Mouse (Mus musculus): ENCODE results near the gene Bdkrb1. TPM values are rescaled to one million over a fixed set of nuclear protein-coding genes. Genes with fewer than 3 reads are reported as not detected.

The Bdkrb1 gene
- total and polyA plus RNA-seq, 3 experiments, result not detected

DNA sequence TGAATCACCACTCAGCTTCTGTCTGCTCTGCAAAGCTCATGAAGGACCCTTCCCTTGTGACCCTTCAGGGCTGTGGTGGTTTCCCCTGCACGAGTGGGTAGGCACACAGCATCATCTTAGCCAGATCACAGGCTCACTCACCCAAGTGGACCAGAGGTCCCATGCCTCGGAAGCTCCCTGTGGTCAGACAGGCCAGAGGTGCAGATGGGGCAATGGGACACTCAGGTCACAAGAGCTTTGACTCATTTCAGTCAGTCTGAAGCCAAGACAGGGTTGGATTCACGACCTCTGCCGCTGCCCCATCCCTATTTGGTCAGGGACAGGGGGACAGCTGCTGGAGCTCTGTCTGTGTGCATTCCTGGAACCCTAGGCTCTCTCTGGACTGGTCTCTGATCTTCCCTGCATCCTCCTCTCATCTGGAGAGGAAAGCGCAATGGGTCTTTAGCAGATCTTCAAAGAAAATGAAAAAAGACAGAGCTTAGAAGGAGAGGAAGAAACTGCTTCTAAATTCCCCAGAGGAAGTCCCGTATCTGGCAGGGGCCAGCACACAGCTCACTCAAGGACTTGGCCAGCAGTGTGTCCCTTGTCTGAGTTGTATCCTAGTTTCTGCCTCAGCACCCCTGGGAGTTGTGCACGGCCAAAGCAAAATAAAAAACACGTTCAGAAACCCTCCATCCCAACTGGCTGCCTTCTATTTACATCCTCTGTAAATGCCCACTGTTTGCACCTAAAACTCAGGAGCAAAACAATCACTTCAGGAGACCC lies 40.6 kb upstream of the Bdkrb1 start:
- no peaks in the 10 kb centered on the region for H3K4me1 ChIP-seq (ENCODE audit: insufficient read depth, low read depth, low read length)
- peaks cover 40% of the 10 kb centered on the region for H3K9me3 ChIP-seq (replicated peaks)
- no peaks in the 10 kb centered on the region for H3K36me3 ChIP-seq (replicated peaks)
- TF ChIP-seq GATA2 (IDR thresholded peaks at IDR 0.05; ENCODE audit: borderline replicate concordance, low read depth, low read length) (no peak), CTCF (IDR thresholded peaks at IDR 0.05; ENCODE audit: low read depth, low read length) (no peak), GATA1 (IDR thresholded peaks at IDR 0.05; ENCODE audit: borderline replicate concordance, low read length) (no peak), POLR2AphosphoS5 (IDR thresholded peaks at IDR 0.05; ENCODE audit: insufficient replicate concordance, low read depth, low read length) (no peak), TAL1 (conservative IDR thresholded peaks at IDR 0.05; ENCODE audit: low read depth, low read length) (no peak)
- ATAC-seq (ENCODE audit: extremely low read depth, insufficient number of reproducible peaks, low FRiP score, poor library complexity, severe bottlenecking), result no peak
- H3K4me3 ChIP-seq (ENCODE audit: low read depth, low read length), result no peak overlapping the region
- no peaks in the 10 kb centered on the region; the same call in 1 of the 2 replicates for H3K27me3 ChIP-seq (ENCODE audit: insufficient read depth, low read length)
- DNase-seq (ENCODE audit: low spot score), result no peak

DNA sequence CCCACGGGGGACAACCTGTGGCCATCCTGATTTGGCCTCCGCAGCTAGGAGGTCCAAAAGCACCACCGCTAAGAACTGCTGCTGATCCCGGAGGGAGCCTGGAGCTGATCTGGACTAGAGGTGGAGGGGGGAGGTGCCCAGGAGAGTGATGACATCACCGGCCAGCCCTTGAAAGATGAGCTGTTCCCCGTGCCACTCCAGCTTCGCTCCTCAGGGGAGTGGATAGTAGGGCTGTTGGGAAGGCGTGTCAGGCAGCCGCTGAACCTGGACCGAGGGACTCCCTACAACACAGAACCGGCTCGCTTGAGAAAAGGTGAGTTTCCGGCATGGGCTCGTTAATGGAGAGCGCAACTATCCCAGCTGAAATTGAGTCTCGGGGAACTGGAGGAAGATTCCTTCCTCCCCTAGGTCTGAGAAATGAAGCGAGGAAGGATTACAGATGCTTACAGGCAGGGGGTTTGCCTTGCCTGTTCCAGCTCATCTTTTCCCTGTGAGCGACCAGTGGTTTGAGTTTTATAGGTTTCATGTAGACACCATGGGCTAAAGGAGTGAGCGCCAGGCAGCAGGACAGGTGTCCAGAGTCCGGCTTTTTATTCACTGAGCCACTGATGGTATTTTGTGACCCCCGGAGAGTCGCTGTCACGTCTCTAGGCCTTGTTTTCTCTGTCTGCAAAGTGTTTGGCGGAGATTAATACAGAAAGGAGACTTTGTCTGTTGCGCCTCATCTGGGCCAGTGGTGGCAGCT lies 39.8 kb upstream of the Bdkrb1 start, which contains the start of gene Bdkrb2:
Gene Bdkrb2, plus strand, starts transcription at position 291 of the 745 bp plus-strand sequence.
- Histone ChIP-seq H3K27me3 (ENCODE audit: insufficient read depth, low read length) (no peaks in the 10 kb centered on the region; the same call in 1 of the 2 replicates), H3K4me3 (ENCODE audit: low read depth, low read length) (no peak within 1 kb of the TSS), H3K4me1 (ENCODE audit: insufficient read depth, low read depth, low read length) (no peaks in the 10 kb centered on the region), H3K36me3 (replicated peaks) (no peaks in the 10 kb centered on the region), H3K9me3 (replicated peaks) (peaks cover 36% of the 10 kb centered on the region)
- TF ChIP-seq TAL1 (conservative IDR thresholded peaks at IDR 0.05; ENCODE audit: low read depth, low read length), result no peak
- TF ChIP-seq GATA2 (IDR thresholded peaks at IDR 0.05; ENCODE audit: borderline replicate concordance, low read depth, low read length), result no peak
- TF ChIP-seq POLR2AphosphoS5 (IDR thresholded peaks at IDR 0.05; ENCODE audit: insufficient replicate concordance, low read depth, low read length), result no peak
- no peak for TF ChIP-seq GATA1 (IDR thresholded peaks at IDR 0.05; ENCODE audit: borderline replicate concordance, low read length)
- TF ChIP-seq CTCF (IDR thresholded peaks at IDR 0.05; ENCODE audit: low read depth, low read length), result no peak
- DNase-seq (ENCODE audit: low spot score) (no peak), ATAC-seq (ENCODE audit: extremely low read depth, insufficient number of reproducible peaks, low FRiP score, poor library complexity, severe bottlenecking) (no peak)

DNA sequence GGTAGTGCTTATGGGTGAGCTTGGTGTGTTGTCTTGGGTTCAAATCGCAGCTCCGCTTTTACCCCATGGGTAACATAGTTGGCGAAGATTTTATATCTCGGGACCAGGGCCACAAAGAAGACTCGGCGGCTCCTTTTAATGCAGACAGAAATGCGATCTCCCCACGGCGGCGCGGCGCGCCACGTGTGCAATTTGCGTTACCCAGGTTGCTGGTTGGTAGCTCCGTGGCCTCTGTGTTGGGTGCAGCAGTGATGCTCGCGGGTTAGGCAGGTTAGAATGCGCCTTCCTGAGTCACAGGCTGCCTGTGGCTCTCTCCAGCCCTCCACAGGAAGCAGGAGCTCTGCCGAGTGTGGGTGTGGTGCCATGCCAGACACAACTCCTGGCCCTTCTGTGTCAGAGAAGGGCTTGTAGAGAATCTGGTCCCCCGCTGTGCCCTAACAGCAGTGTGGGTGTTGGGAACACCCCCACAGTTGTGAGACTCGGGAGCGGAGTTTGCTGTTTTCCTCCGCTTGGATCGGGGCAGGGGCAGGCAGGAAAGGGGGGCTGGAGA lies 39.1 kb upstream of the Bdkrb1 start:
- Histone ChIP-seq H3K4me1 (ENCODE audit: insufficient read depth, low read depth, low read length) (no peaks in the 10 kb centered on the region), H3K36me3 (replicated peaks) (no peaks in the 10 kb centered on the region), H3K27me3 (ENCODE audit: insufficient read depth, low read length) (no peaks in the 10 kb centered on the region; the same call in 1 of the 2 replicates), H3K9me3 (replicated peaks) (peaks cover 36% of the 10 kb centered on the region), H3K4me3 (ENCODE audit: low read depth, low read length) (no peak overlapping the region)
- TF ChIP-seq TAL1 (conservative IDR thresholded peaks at IDR 0.05; ENCODE audit: low read depth, low read length), result no peak
- TF ChIP-seq POLR2AphosphoS5 (IDR thresholded peaks at IDR 0.05; ENCODE audit: insufficient replicate concordance, low read depth, low read length), result no peak
- no peak for TF ChIP-seq CTCF (IDR thresholded peaks at IDR 0.05; ENCODE audit: low read depth, low read length)
- ATAC-seq (ENCODE audit: extremely low read depth, insufficient number of reproducible peaks, low FRiP score, poor library complexity, severe bottlenecking) (no peak), DNase-seq (ENCODE audit: low spot score) (no peak)

DNA sequence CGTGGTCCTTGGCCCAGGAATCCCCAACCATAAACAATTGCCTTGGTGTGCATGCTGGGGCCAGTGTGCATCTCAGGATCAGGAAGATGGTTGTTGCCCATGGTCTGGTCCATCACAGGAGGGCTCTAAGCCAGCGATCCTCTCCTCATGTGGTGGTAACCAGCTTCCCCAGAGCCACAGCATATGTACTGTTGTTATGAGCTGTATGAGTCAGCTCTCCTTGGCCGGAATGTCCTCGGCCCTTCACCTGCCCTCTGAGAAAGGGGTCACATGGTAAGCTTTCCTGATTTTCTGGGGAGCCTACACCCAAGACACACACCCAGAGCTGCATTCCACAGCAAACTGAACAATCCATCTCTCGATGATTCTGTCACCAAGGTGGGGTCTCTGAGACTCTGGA lies 37.7 kb upstream of the Bdkrb1 start:
- DNase-seq (ENCODE audit: low spot score) (no peak), ATAC-seq (ENCODE audit: extremely low read depth, insufficient number of reproducible peaks, low FRiP score, poor library complexity, severe bottlenecking) (no peak)
- no peak overlapping the region for H3K4me3 ChIP-seq (ENCODE audit: low read depth, low read length)
- no peaks in the 10 kb centered on the region for H3K4me1 ChIP-seq (ENCODE audit: insufficient read depth, low read depth, low read length)
- no peaks in the 10 kb centered on the region for H3K36me3 ChIP-seq (replicated peaks)
- no peak for TF ChIP-seq CTCF (IDR thresholded peaks at IDR 0.05; ENCODE audit: low read depth, low read length)
- no peak for TF ChIP-seq POLR2AphosphoS5 (IDR thresholded peaks at IDR 0.05; ENCODE audit: insufficient replicate concordance, low read depth, low read length)
- TF ChIP-seq GATA1 (IDR thresholded peaks at IDR 0.05; ENCODE audit: borderline replicate concordance, low read length), result no peak
- no peak for TF ChIP-seq TAL1 (conservative IDR thresholded peaks at IDR 0.05; ENCODE audit: low read depth, low read length)
- no peak for TF ChIP-seq GATA2 (IDR thresholded peaks at IDR 0.05; ENCODE audit: borderline replicate concordance, low read depth, low read length)
- peaks cover 36% of the 10 kb centered on the region for H3K9me3 ChIP-seq (replicated peaks)
- no peaks in the 10 kb centered on the region; the same call in 1 of the 2 replicates for H3K27me3 ChIP-seq (ENCODE audit: insufficient read depth, low read length)

DNA sequence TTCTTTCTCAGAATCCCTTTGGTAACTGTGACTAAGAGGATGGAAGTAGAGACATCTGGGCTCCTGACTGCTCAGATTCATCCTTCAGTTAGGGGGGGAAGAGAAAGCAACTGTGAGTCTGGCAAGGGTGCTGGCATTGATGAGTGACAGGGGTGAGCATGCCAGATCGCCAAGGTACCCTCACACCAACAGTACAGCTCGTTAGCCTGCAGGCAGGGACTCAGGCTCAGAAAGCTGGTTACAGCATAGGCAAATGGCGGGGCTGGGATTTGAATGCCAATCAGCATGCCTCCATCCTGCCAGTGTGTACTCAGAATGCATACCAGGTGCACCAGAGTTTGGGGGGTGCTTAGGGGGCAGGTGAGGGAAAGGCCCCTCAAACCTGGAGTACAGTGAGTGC lies 31.0 kb upstream of the Bdkrb1 start:
- Histone ChIP-seq H3K9me3 (replicated peaks) (peaks cover 3% of the 10 kb centered on the region; the same call in 1 of the 2 replicates), H3K4me1 (ENCODE audit: insufficient read depth, low read depth, low read length) (no peaks in the 10 kb centered on the region), H3K27me3 (ENCODE audit: insufficient read depth, low read length) (no peaks in the 10 kb centered on the region; the same call in 1 of the 2 replicates), H3K36me3 (replicated peaks) (no peaks in the 10 kb centered on the region), H3K4me3 (ENCODE audit: low read depth, low read length) (no peak overlapping the region)
- TF ChIP-seq TAL1 (conservative IDR thresholded peaks at IDR 0.05; ENCODE audit: low read depth, low read length) (no peak), POLR2AphosphoS5 (IDR thresholded peaks at IDR 0.05; ENCODE audit: insufficient replicate concordance, low read depth, low read length) (no peak), GATA1 (IDR thresholded peaks at IDR 0.05; ENCODE audit: borderline replicate concordance, low read length) (no peak), GATA2 (IDR thresholded peaks at IDR 0.05; ENCODE audit: borderline replicate concordance, low read depth, low read length) (no peak), CTCF (IDR thresholded peaks at IDR 0.05; ENCODE audit: low read depth, low read length) (no peak)
- ATAC-seq (ENCODE audit: extremely low read depth, insufficient number of reproducible peaks, low FRiP score, poor library complexity, severe bottlenecking), result no peak
- DNase-seq (ENCODE audit: low spot score), result no peak

DNA sequence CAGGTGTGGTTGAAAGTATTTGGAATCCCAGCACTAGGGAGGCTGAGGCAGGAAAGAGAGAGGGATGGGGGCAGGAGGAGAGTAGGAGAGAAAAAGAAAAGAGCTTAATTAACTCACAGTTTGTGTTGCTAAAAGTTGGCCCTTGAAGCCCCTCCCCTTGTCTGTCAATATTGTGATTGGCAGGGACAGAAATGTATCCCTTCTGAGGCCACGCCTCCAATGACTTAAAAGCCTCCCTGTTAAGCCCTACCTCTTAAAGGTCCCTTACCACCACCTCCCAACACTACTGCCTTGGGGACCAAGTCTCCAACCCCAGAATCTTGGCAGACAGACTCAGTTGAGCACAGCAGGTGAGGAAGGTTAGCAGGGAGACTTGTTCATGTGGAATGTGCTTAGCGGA lies 30.3 kb upstream of the Bdkrb1 start:
- H3K4me1 ChIP-seq (ENCODE audit: insufficient read depth, low read depth, low read length), result no peaks in the 10 kb centered on the region
- H3K4me3 ChIP-seq (ENCODE audit: low read depth, low read length), result no peak overlapping the region
- no peaks in the 10 kb centered on the region for H3K36me3 ChIP-seq (replicated peaks)
- no peak for DNase-seq (ENCODE audit: low spot score)
- H3K27me3 ChIP-seq (ENCODE audit: insufficient read depth, low read length), result no peaks in the 10 kb centered on the region; the same call in 1 of the 2 replicates
- TF ChIP-seq TAL1 (conservative IDR thresholded peaks at IDR 0.05; ENCODE audit: low read depth, low read length) (no peak), CTCF (IDR thresholded peaks at IDR 0.05; ENCODE audit: low read depth, low read length) (no peak), POLR2AphosphoS5 (IDR thresholded peaks at IDR 0.05; ENCODE audit: insufficient replicate concordance, low read depth, low read length) (no peak), GATA2 (IDR thresholded peaks at IDR 0.05; ENCODE audit: borderline replicate concordance, low read depth, low read length) (no peak), GATA1 (IDR thresholded peaks at IDR 0.05; ENCODE audit: borderline replicate concordance, low read length) (no peak)
- ATAC-seq (ENCODE audit: extremely low read depth, insufficient number of reproducible peaks, low FRiP score, poor library complexity, severe bottlenecking), result no peak
- no peaks in the 10 kb centered on the region for H3K9me3 ChIP-seq (replicated peaks)
